Mouse (Mus musculus): ENCODE data around the gene Cdc5l.
"Not testable (repeated sequence)": the region's sequence is repeated elsewhere in the genome, so short reads cannot be mapped to it uniquely, and the experiment has no call there.

The Cdc5l gene

GRCm38 (mm10) chr17:45433419-45434261 is at the start of gene Cdc5l:
Gene Cdc5l (minus strand): TSS chr17:45433737.
- DNase-seq (ENCODE audit: low spot score in 2 of 2): peak; percentile 93 to 96

GRCm38 (mm10) chr17:45480429-45480828 is 46.9 kb upstream of the Cdc5l start:
- DNase-seq (ENCODE audit: low spot score in 2 of 2): no peak

GRCm38 (mm10) chr17:45478234-45478825 is 44.8 kb upstream of the Cdc5l start:
- DNase-seq (ENCODE audit: low spot score in 2 of 2): peak; percentile 62 to 80

GRCm38 (mm10) chr17:45474669-45475465 is 41.3 kb upstream of the Cdc5l start, which contains the start of gene Spats1:
Gene Spats1 (minus strand): TSS chr17:45475415.
- peak in 1 of 2 experiments; percentile 12 for DNase-seq (ENCODE audit: low spot score in 2 of 2)

- no peak for DNase-seq (ENCODE audit: low spot score in 2 of 2)
Observed at GRCm38 (mm10) chr17:45474146-45474545, 40.6 kb upstream of the Cdc5l start.

GRCm38 (mm10) chr17:45473667-45474066 is 40.1 kb upstream of the Cdc5l start:
- DNase-seq (ENCODE audit: low spot score in 2 of 2): no peak

GRCm38 (mm10) chr17:45470726-45471125 is 37.2 kb upstream of the Cdc5l start:
- DNase-seq (ENCODE audit: low spot score in 2 of 2): no peak

- no peak for DNase-seq (ENCODE audit: low spot score in 2 of 2)
Observed at GRCm38 (mm10) chr17:45468302-45468701, 34.8 kb upstream of the Cdc5l start.

GRCm38 (mm10) chr17:45466701-45467100 is 33.2 kb upstream of the Cdc5l start:
- no peak for DNase-seq (ENCODE audit: low spot score in 2 of 2)

- no peak for DNase-seq (ENCODE audit: low spot score in 2 of 2)
Observed at GRCm38 (mm10) chr17:45464255-45464654, 30.7 kb upstream of the Cdc5l start.

GRCm38 (mm10) chr17:45462506-45462905 is 29.0 kb upstream of the Cdc5l start:
- DNase-seq (ENCODE audit: low spot score in 2 of 2): no peak

- DNase-seq (ENCODE audit: low spot score in 2 of 2): no peak
Observed at GRCm38 (mm10) chr17:45459062-45459461, 25.5 kb upstream of the Cdc5l start.

- DNase-seq (ENCODE audit: low spot score in 2 of 2): no peak
Observed at GRCm38 (mm10) chr17:45458516-45458915, 25.0 kb upstream of the Cdc5l start.

GRCm38 (mm10) chr17:45457487-45457886 is 23.9 kb upstream of the Cdc5l start:
- DNase-seq (ENCODE audit: low spot score in 2 of 2): no peak

- DNase-seq (ENCODE audit: low spot score in 2 of 2): no peak
Observed at GRCm38 (mm10) chr17:45456260-45457152, 23.0 kb upstream of the Cdc5l start.

- not testable (repeated sequence) for DNase-seq (ENCODE audit: low spot score in 2 of 2)
Observed at GRCm38 (mm10) chr17:45455783-45456182, 22.2 kb upstream of the Cdc5l start.

GRCm38 (mm10) chr17:45454794-45455193 is 21.3 kb upstream of the Cdc5l start:
- no peak for DNase-seq (ENCODE audit: low spot score in 2 of 2)

- DNase-seq (ENCODE audit: low spot score in 2 of 2): no peak
Observed at GRCm38 (mm10) chr17:45452271-45452670, 18.7 kb upstream of the Cdc5l start.

GRCm38 (mm10) chr17:45450153-45450552 is 16.6 kb upstream of the Cdc5l start:
- no peak for DNase-seq (ENCODE audit: low spot score in 2 of 2)

GRCm38 (mm10) chr17:45449586-45449985 is 16.0 kb upstream of the Cdc5l start:
- DNase-seq (ENCODE audit: low spot score in 2 of 2): no peak

- DNase-seq (ENCODE audit: low spot score in 2 of 2): no peak
Observed at GRCm38 (mm10) chr17:45447063-45447462, 13.5 kb upstream of the Cdc5l start.
